Comparison of ENCODE assay signal across 14 mouse cellular contexts in genomic region chr4:148284219-148284618, GRCm38 (mm10). TPM values are rescaled to one million over a fixed set of nuclear protein-coding genes. Genes with fewer than 3 reads are reported as not detected.
DNase-seq lines count a peak whose midpoint lies in the region; ATAC-seq and TF ChIP-seq lines count a peak whose summit lies in the region.
"Had no signal": no experiment of that assay in that cellular context is flagged by ENCODE, and none has a peak within 500 bp of the region (broad histone marks: within the 10 kb centered on the region; RNA-seq: fewer than 3 reads in every experiment).

No protein-coding gene starts in this region.

- peaks cover 44% of the 10 kb centered on the region for H3K4me1 ChIP-seq in forebrain, embryonic 13.5 days
- peaks cover 9% of the 10 kb centered on the region for H3K4me1 ChIP-seq in forebrain, embryonic 11.5 days (replicated peaks; ENCODE audit: control insufficient read depth, insufficient read depth, low read length)
- peaks cover 37% of the 10 kb centered on the region for H3K4me1 ChIP-seq in forebrain, embryonic 16.5 days (replicated peaks; ENCODE audit: control insufficient read depth, insufficient read depth, low read length)
- peaks cover 37% of the 10 kb centered on the region for H3K4me1 ChIP-seq in midbrain, embryonic 16.5 days (ENCODE audit: control insufficient read depth, insufficient read depth, low read length)
- no peaks in the 10 kb centered on the region for H3K4me1 ChIP-seq in kidney, adult 2 months (ENCODE audit: control insufficient read depth, insufficient read depth, low read length)
- peaks cover 5% of the 10 kb centered on the region for H3K4me1 ChIP-seq in intestine, embryonic 16.5 days (ENCODE audit: control insufficient read depth, insufficient read depth, low read length)

- TF ChIP-seq POLR2A in kidney, adult 2 months (IDR thresholded peaks at IDR 0.05; ENCODE audit: low read depth, low read length), result no peak

- H3K27ac ChIP-seq in forebrain, embryonic 13.5 days, result no peak overlapping the region
- H3K27ac ChIP-seq in forebrain, embryonic 11.5 days (ENCODE audit: low read depth, low read length), result no peak overlapping the region
- H3K27ac ChIP-seq in forebrain, embryonic 16.5 days (ENCODE audit: low read length), result 0 out of 2 replicates have a peak overlapping the region, but pooled peaks have one; percentile 13
- H3K27ac ChIP-seq in midbrain, embryonic 16.5 days (ENCODE audit: low read length), result peak overlapping the region; percentile 72
- H3K27ac ChIP-seq in kidney, adult 2 months (ENCODE audit: insufficient read depth, low read depth, low read length), result no peak overlapping the region
- no peak overlapping the region for H3K27ac ChIP-seq in intestine, embryonic 16.5 days (ENCODE audit: low read length)
- H3K27ac ChIP-seq: embryonic facial prominence, embryonic 10.5 days; limb, embryonic 12.5 days had no signal

- no peaks in the 10 kb centered on the region for H3K36me3 ChIP-seq in forebrain, embryonic 13.5 days (ENCODE audit: poor library complexity, severe bottlenecking)
- H3K36me3 ChIP-seq in forebrain, embryonic 11.5 days (ENCODE audit: control insufficient read depth, insufficient read depth, low read length), result no peaks in the 10 kb centered on the region
- H3K36me3 ChIP-seq in forebrain, embryonic 16.5 days (ENCODE audit: control insufficient read depth, insufficient read depth), result no peaks in the 10 kb centered on the region
- no peaks in the 10 kb centered on the region for H3K36me3 ChIP-seq in midbrain, embryonic 16.5 days (ENCODE audit: control insufficient read depth, insufficient read depth, low read length)
- H3K36me3 ChIP-seq in kidney, adult 2 months (ENCODE audit: control insufficient read depth, insufficient read depth, low read length), result no peaks in the 10 kb centered on the region
- no peaks in the 10 kb centered on the region for H3K36me3 ChIP-seq in intestine, embryonic 16.5 days (ENCODE audit: control insufficient read depth, insufficient read depth, low read length)
- H3K36me3 ChIP-seq: embryonic facial prominence, embryonic 10.5 days; limb, embryonic 12.5 days had no signal

- TF ChIP-seq CTCF in kidney, adult 2 months (conservative IDR thresholded peaks at IDR 0.05; ENCODE audit: insufficient read depth, insufficient read length, low read depth, low read length), result no peak

- H3K4me2 ChIP-seq in forebrain, embryonic 13.5 days, result peak overlapping the region; percentile 89
- H3K4me2 ChIP-seq in forebrain, embryonic 11.5 days (ENCODE audit: low read depth, low read length, severe bottlenecking), result no peak overlapping the region
- peak overlapping the region; percentile 72 for H3K4me2 ChIP-seq in forebrain, embryonic 16.5 days (ENCODE audit: low read length)
- peak overlapping the region; percentile 83 for H3K4me2 ChIP-seq in midbrain, embryonic 16.5 days (ENCODE audit: low read length)
- H3K4me2 ChIP-seq in intestine, embryonic 16.5 days (ENCODE audit: low read depth, low read length), result no peak overlapping the region
- H3K4me2 ChIP-seq: limb, embryonic 12.5 days had no signal

- peak overlapping the region; percentile 35 for H3K9ac ChIP-seq in forebrain, embryonic 13.5 days
- no peak overlapping the region for H3K9ac ChIP-seq in forebrain, embryonic 11.5 days (ENCODE audit: low read length)
- peak overlapping the region; percentile 45 for H3K9ac ChIP-seq in forebrain, embryonic 16.5 days (replicated peaks; ENCODE audit: low read depth, low read length)
- H3K9ac ChIP-seq in midbrain, embryonic 16.5 days (ENCODE audit: low read depth, low read length), result peak overlapping the region; percentile 63
- H3K9ac ChIP-seq in intestine, embryonic 16.5 days (ENCODE audit: low read depth, low read length), result no peak overlapping the region
- H3K9ac ChIP-seq: limb, embryonic 12.5 days had no signal

- peak overlapping the region; percentile 20 for H3K4me3 ChIP-seq in forebrain, embryonic 13.5 days
- H3K4me3 ChIP-seq in forebrain, embryonic 11.5 days (ENCODE audit: low read depth, low read length), result no peak overlapping the region
- peak overlapping the region; percentile 23 for H3K4me3 ChIP-seq in forebrain, embryonic 16.5 days (replicated peaks; ENCODE audit: low read length)
- H3K4me3 ChIP-seq in midbrain, embryonic 16.5 days (ENCODE audit: low read depth, low read length), result peak overlapping the region; percentile 60
- H3K4me3 ChIP-seq in kidney, adult 2 months (ENCODE audit: insufficient read depth, low read depth, low read length), result no peak overlapping the region
- H3K4me3 ChIP-seq in intestine, embryonic 16.5 days (ENCODE audit: low read length), result no peak overlapping the region
- H3K4me3 ChIP-seq: embryonic facial prominence, embryonic 10.5 days; limb, embryonic 12.5 days had no signal

- DNase-seq in forebrain, embryonic 11.5 days (ENCODE audit: low spot score), result no peak
- DNase-seq in brain, adult 2 months (ENCODE audit: low read depth, low spot score), result peak; percentile 51
- no peak for DNase-seq in kidney, adult 2 months
- DNase-seq: gastrocnemius, postnatal 36 days; kidney, adult 18-20 months; lung, adult 18-20 months; thymus, adult 2 months had no signal

- H3K27me3 ChIP-seq in forebrain, embryonic 13.5 days, result peaks cover 22% of the 10 kb centered on the region
- H3K27me3 ChIP-seq in forebrain, embryonic 11.5 days (ENCODE audit: control insufficient read depth, insufficient read depth, low read length), result peaks cover 24% of the 10 kb centered on the region
- H3K27me3 ChIP-seq in forebrain, embryonic 16.5 days (replicated peaks; ENCODE audit: control insufficient read depth, insufficient read depth, low read length), result no peaks in the 10 kb centered on the region
- no peaks in the 10 kb centered on the region for H3K27me3 ChIP-seq in midbrain, embryonic 16.5 days (ENCODE audit: control insufficient read depth, insufficient read depth, low read depth, low read length)
- no peaks in the 10 kb centered on the region for H3K27me3 ChIP-seq in kidney, adult 2 months (replicated peaks; ENCODE audit: control insufficient read depth, insufficient read depth, low read length)
- peaks cover 22% of the 10 kb centered on the region for H3K27me3 ChIP-seq in intestine, embryonic 16.5 days (replicated peaks; ENCODE audit: control insufficient read depth, insufficient read depth, low read length)

- WGBS in forebrain, embryonic 13.5 days, result 42% methylated on average over 13 of the region's 13 CpGs
- WGBS in forebrain, embryonic 11.5 days, result 48% methylated on average over 13 of the region's 13 CpGs
- 27% methylated on average over 13 of the region's 13 CpGs for WGBS in forebrain, embryonic 16.5 days
- WGBS in midbrain, embryonic 16.5 days, result 20% methylated on average over 13 of the region's 13 CpGs
- 30% methylated on average over 13 of the region's 13 CpGs for WGBS in kidney, adult 2 months
- WGBS in intestine, embryonic 16.5 days, result 57% methylated on average over 13 of the region's 13 CpGs

- ATAC-seq in forebrain, embryonic 13.5 days, result no peak
- no peak for ATAC-seq in forebrain, embryonic 11.5 days (replicated peaks; ENCODE audit: low FRiP score)
- no peak for ATAC-seq in forebrain, embryonic 16.5 days
- ATAC-seq in midbrain, embryonic 16.5 days, result no peak
- no peak for ATAC-seq in intestine, embryonic 16.5 days
- ATAC-seq: CD4-positive, CD25-positive, alpha-beta regulatory T cell, adult 4 months had no signal

- H3K9me3 ChIP-seq in forebrain, embryonic 13.5 days (replicated peaks), result no peaks in the 10 kb centered on the region
- no peaks in the 10 kb centered on the region for H3K9me3 ChIP-seq in forebrain, embryonic 11.5 days (ENCODE audit: control insufficient read depth, low read length)
- H3K9me3 ChIP-seq in forebrain, embryonic 16.5 days (ENCODE audit: control insufficient read depth, low read length), result no peaks in the 10 kb centered on the region
- H3K9me3 ChIP-seq in midbrain, embryonic 16.5 days (replicated peaks; ENCODE audit: control insufficient read depth, low read length, poor library complexity, severe bottlenecking), result no peaks in the 10 kb centered on the region
- no peaks in the 10 kb centered on the region for H3K9me3 ChIP-seq in intestine, embryonic 16.5 days (ENCODE audit: control insufficient read depth, low read length)
- H3K9me3 ChIP-seq: embryonic facial prominence, embryonic 10.5 days; limb, embryonic 12.5 days had no signal

RNA-seq across cellular contexts. Expression of gene Disp3, which starts 3.5 kb away (rescaled TPM):
- 6.3 and 6.5 TPM in 2 replicates for polyA plus RNA-seq in forebrain, embryonic 13.5 days (2015; fragmentation: Nextera tagmentation; extraction: Ambion mirVana)
- 2.3 and 3.0 TPM in 2 replicates for polyA plus RNA-seq in forebrain, embryonic 11.5 days (2014; fragmentation: Nextera tagmentation; extraction: Ambion mirVana)
- 11.8 and 12.2 TPM in 2 replicates for polyA plus RNA-seq in forebrain, embryonic 16.5 days (2015; fragmentation: Nextera tagmentation; extraction: Ambion mirVana)
- polyA plus RNA-seq in midbrain, embryonic 16.5 days (2015; fragmentation: Nextera tagmentation; extraction: Ambion mirVana), result 12.4 and 12.7 TPM in 2 replicates
- polyA plus RNA-seq in kidney, adult 2 months (2012; rRNA removed), result 0.03 TPM in 2 replicates
- polyA plus RNA-seq in intestine, embryonic 16.5 days (2015; fragmentation: Nextera tagmentation; extraction: Ambion mirVana), result 0.06 and 0.28 TPM in 2 replicates
- polyA plus RNA-seq: CD4-positive, CD25-positive, alpha-beta regulatory T cell, adult 4 months had no signal

Comparison
In these comparisons a context has a peak if more than half of its experiments do, and no peak if none do; other contexts are left out.
1. H3K27ac ChIP-seq: peak in forebrain, embryonic 16.5 days (single experiment) and midbrain, embryonic 16.5 days (single experiment); none in forebrain, embryonic 13.5 days (single experiment), forebrain, embryonic 11.5 days (single experiment), kidney, adult 2 months (single experiment) and intestine, embryonic 16.5 days (single experiment).
2. H3K4me2 ChIP-seq: peak in forebrain, embryonic 13.5 days (single experiment), forebrain, embryonic 16.5 days (single experiment) and midbrain, embryonic 16.5 days (single experiment); none in forebrain, embryonic 11.5 days (single experiment) and intestine, embryonic 16.5 days (single experiment).
3. H3K4me3 ChIP-seq: peak in forebrain, embryonic 13.5 days (single experiment), forebrain, embryonic 16.5 days (single experiment) and midbrain, embryonic 16.5 days (single experiment); none in forebrain, embryonic 11.5 days (single experiment), kidney, adult 2 months (single experiment) and intestine, embryonic 16.5 days (single experiment).
4. H3K9ac ChIP-seq: peak in forebrain, embryonic 13.5 days (single experiment), forebrain, embryonic 16.5 days (single experiment) and midbrain, embryonic 16.5 days (single experiment); none in forebrain, embryonic 11.5 days (single experiment) and intestine, embryonic 16.5 days (single experiment).